Mouse (Mus musculus): ENCODE measurements around the gene Gtf2f2.

Gtf2f2 gene

GRCm38 (mm10) chr14:76010102-76011061 lies at the start of gene Gtf2f2:
TSS of gene Gtf2f2 (minus strand) at chr14:76010865.
- DNase-seq, result peak; percentile 95

- DNase-seq, result peak; percentile 11
These were observed 48.8 kb upstream of the Gtf2f2 start for GRCm38 (mm10) chr14:76059441-76059840.

DNA sequence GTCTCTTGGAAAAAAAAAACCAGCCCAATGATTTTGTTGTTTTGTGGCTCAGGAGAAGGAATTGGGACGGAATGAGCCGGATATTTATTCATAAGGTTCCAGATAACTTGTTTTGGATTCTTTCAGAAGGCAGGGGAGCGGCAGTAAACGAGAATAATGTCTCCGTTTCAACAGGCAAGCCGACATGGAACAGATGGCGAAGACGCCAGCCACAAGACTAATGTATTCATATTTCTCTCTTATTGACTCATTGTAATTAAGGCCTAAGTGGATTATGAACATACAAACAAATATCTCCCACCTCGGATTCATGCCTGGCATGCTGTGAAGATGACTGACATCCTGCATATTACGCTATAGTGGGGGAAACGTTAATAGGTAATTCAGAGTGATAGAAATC lies 43.1 kb upstream of the Gtf2f2 start:
- no peak for DNase-seq

- DNase-seq, result no peak
These were observed 41.3 kb upstream of the Gtf2f2 start for GRCm38 (mm10) chr14:76051966-76052365.

DNA sequence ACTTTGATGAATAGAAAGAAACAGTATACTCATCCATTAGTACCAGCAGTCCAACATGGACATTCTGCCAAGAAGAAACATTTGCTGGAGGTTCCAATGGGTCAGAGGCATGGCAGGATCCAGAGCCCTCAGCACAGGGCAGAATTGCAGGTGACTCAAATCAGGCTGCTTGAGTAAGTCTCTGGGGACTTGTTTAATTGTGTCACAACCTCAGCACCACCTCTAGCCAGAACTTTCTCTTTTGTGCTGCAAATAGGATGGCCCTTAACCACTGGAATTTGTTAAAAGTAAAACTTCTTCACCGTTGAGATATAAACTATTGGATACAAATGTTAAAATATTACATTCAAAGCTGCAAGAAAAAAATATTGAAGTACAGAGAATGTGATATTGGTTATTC lies 35.1 kb upstream of the Gtf2f2 start:
- DNase-seq, result no peak

- no peak for DNase-seq
These were observed 33.5 kb upstream of the Gtf2f2 start for GRCm38 (mm10) chr14:76044164-76044557.

DNA sequence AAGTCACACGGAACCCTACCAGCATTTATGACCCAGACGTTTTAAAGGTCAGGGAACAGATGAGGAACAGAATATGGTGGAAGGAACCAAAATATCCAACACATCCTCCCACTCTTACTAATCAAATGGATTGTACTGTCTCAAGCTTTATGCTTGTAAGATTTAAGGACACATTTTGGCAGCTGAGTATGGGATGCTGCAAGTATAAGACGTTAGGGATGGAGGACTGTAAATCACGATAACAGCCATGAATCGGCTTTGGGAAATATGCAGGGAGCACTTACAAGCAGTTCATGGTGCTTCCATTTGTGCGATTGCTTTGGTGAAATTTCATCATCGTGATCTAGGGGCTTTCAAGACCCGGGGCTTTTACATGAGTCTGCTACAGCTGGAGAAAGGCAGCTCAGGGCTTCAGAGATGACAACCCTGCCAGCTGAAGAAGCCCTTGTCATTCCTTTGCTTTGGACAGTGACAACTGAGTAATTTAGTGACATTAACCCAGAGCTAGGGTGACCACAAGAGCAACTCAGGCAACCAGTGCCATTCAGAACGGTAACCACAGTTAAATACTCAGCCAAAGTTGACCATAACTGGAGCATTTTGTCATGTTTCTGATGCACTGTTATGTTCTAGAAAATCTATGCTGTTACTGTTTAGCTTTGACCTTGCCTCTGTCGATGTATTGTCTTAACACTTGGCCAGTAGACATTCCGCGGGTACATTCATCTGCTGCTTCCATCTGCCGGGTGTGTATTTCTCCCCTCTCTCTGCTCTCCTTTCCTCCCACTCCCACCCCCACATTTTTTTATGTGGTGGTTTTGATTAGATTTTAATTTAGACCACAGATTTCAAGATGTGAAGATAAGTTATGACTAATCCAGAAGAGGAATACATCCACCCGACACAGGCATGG lies 32.8 kb upstream of the Gtf2f2 start:
- DNase-seq, result no peak

DNA sequence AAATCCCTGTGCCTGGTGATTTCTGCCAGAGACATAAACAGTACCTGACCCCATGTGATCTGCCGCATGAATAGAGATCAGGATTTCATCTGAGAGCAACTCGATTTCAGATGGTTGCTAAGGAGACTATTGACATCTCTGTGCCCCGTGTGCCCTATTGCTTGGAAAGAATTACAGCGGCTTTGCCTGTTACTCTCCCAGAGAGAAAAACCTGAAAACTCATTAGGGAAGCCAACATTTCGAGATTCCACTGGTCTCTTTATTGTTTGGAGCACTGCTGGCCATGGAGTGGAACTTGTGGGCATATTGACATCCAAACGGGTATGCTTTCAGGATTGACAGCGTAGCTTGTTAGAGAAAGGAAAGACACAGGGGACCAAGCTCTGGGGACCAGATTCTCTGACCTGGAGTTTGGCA lies 22.6 kb upstream of the Gtf2f2 start:
- no peak for DNase-seq

DNA sequence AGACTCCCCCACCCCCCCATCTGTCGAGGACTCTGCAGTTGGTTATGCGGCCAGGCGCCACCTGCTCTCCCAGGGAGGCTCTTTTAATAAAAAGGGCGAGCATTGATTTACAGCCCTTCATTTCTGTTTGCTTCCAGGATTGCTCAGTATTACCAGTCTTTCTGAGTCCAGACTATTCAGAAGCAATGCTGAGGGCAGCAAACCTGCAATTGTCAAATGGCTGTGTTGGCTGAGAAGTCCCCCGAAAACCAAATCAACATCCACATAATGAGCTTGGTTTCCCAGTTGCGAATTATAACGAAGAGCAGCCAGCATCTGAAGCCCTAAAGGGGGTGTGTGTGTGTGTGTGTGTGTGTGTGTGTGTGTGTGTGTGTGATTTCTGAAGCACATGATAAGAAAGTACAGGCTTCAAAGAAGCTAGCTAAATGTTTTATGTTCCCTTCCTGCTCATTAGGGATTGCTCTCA lies 22.0 kb upstream of the Gtf2f2 start:
- no peak for DNase-seq

- DNase-seq, result no peak
These were observed 20.6 kb upstream of the Gtf2f2 start for GRCm38 (mm10) chr14:76031117-76031842.

GRCm38 (mm10) chr14:76024641-76025040 lies 14.0 kb upstream of the Gtf2f2 start:
- no peak for DNase-seq

DNA sequence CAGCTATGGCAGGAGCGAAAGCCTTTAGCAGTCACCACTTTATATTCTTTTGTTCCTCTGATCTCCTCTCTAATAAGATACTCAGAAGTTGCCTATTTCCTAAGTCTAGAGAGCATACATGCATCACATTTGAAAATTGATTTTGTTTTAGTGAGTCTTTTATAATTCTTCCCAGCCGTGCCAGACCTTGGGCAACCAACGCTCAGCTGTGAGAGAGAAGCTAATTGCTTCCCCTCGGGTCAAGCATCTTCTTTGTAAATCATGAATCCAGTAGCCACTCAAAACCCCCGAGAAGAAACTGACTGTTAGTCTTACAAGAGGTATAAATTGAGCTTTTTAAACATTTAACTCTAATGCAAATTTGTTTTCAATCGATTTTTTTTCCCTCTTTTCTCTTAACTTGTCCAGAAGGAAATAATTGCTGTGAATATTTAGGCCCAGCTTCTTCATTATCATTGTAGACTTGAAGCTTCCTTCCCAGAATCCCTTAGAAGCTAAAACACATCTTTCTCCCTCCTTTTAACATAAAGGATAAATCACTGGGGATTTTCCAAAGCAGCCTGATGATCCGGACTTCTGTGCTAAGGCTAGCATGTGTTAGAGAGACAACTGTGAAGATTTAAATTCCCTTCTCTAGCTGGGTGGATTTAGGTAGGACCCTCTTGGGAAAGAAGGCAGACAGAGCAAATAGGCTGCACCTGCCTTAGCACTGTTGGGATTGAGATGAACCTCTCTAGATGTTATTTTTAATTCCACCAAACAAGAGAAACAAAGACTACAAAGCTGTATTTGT lies 10.5 kb upstream of the Gtf2f2 start:
- DNase-seq, result no peak

- no peak for DNase-seq
These were observed 9.7 kb upstream of the Gtf2f2 start for GRCm38 (mm10) chr14:76020259-76020785.

DNA sequence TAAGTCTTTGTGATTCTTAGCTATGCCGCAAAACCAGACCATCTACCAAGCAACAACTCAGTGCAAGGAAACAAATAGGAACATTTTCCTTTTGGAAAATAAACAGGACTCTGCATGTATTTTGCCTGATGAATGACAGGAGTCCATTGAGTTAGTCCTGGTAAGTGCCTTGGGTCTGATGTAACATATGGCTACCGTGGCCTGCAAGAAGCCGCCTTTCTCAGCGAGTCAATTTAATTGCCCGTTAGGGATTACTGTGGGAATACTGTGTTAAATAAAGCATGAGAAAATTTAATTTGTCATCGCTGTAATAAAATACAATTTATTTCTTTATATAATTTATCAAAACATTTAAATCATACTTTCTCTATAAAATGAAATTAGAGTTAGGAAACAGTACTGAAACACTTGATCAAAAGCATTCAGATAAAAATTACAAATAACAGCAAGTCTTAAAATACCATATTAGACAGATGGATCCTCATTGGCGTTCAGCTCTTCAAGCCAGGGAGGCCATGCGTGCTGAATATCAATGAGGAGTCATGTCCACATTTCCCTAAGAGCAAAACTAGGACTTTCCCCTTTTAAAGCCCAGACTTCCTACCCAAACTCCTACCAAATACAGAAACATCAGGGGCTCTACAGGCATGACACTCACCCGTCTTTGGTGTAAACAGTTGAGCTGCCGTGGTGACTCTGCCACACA lies 7.3 kb upstream of the Gtf2f2 start:
- DNase-seq, result no peak

GRCm38 (mm10) chr14:76014331-76014730 lies 3.7 kb upstream of the Gtf2f2 start:
- no peak for DNase-seq

GRCm38 (mm10) chr14:76011062-76011457 lies 395 bp upstream of the Gtf2f2 start:
- no peak for DNase-seq

DNA sequence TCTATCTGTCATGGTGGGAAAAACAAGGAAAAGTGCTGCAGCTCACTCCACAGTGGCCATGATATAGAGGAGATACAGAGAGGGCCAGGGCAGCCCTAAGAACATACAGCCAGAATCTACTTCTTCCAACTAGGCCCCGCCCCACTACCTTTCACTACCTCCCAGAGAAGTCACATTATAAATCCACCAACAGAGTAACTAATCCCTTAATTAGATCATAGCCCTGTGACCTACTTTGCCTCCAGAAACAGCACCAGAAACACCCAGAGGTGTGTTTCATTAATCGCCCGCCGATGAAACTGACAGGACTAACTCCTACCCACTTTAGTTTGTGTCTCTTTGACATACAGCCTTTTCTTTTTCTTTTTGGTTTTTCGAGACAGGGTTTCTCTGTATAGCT lies 1.5 kb downstream of the Gtf2f2 start:
- no peak for DNase-seq

- no peak for DNase-seq
These were observed 2.5 kb downstream of the Gtf2f2 start for GRCm38 (mm10) chr14:76008174-76008573.

GRCm38 (mm10) chr14:76005011-76005410 lies 5.7 kb downstream of the Gtf2f2 start:
- DNase-seq, result no peak

DNA sequence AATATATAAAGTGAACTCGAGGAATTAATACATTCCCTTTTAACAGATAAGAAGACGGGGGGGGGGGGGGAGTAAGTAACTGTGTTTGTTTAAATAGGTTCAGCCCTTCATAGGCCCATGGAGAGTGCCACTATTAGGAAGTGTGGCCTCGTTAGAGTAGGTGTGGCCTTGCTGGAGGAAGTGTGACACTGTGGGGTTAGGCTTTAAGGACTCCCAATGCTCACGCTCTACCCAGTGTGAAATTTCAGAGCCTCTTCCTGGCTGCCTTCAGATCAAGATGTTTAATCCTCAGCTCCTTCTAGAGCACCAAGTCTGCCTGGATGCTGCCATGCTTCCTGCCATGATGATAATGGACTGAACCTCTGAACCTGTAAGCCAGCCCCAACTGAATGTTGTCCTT lies 8.9 kb downstream of the Gtf2f2 start:
- no peak for DNase-seq

DNA sequence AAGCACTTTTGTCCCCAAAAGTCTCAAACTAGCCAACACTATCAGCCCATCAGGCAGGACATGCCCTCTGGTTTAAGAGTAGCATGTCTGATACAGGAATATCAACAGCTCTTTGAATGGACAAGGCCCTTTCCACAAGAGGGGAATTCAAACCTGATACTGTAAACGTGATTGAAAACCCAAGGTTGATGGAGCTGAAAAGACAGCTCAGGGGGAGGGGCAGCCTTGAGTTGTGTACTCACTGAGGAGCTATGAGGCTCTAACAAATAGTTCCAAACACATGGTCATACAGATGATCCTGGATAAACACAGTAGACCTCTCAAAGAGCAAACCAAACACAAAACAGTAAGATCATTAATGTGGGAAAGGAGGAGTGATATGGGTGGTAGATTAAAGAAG lies 12.6 kb downstream of the Gtf2f2 start:
- no peak for DNase-seq
